Mouse (Mus musculus): ENCODE results near the gene Tpm3. TPM values are rescaled to one million over a fixed set of nuclear protein-coding genes. Genes with fewer than 3 reads are reported as not detected.

Tpm3 gene
- 273 TPM for polyA plus RNA-seq (2014; fragmentation: Illumina TruSeq; extraction: RNeasy Lipid Tissue Mini Kit (QIAGEN cat#74804))

GRCm38 (mm10) chr3:90072294-90072693 is at the start of gene Tpm3:
Gene Tpm3 (plus strand): TSS chr3:90072649.

GRCm38 (mm10) chr3:90051441-90052350 is 20.8 kb upstream of the Tpm3 start, which contains the start of gene 4933434E20Rik:
Gene 4933434E20Rik (plus strand): TSS chr3:90051636.

GRCm38 (mm10) chr3:90052351-90053241 is 19.9 kb upstream of the Tpm3 start, which contains the start of gene Ubap2l:
Gene Ubap2l (minus strand): TSS chr3:90052628.

GRCm38 (mm10) chr3:90103938-90104337 is 31.5 kb downstream of the Tpm3 start, which contains the start of gene Nup210l:
Gene Nup210l (plus strand): TSS chr3:90104132.

Other genes with a start within 250 kb of the Tpm3 start
- gene She, start 241.3 kb upstream of the Tpm3 start, polyA plus RNA-seq (2014; fragmentation: Illumina TruSeq; extraction: RNeasy Lipid Tissue Mini Kit (QIAGEN cat#74804)): 18.5 TPM
- gene Il6ra, start 159.5 kb upstream of the Tpm3 start, polyA plus RNA-seq (2014; fragmentation: Illumina TruSeq; extraction: RNeasy Lipid Tissue Mini Kit (QIAGEN cat#74804)): 3.4 TPM
- gene Atp8b2, start 109.1 kb upstream of the Tpm3 start, polyA plus RNA-seq (2014; fragmentation: Illumina TruSeq; extraction: RNeasy Lipid Tissue Mini Kit (QIAGEN cat#74804)): 28.7 TPM
- gene Hax1, start 73.9 kb upstream of the Tpm3 start, polyA plus RNA-seq (2014; fragmentation: Illumina TruSeq; extraction: RNeasy Lipid Tissue Mini Kit (QIAGEN cat#74804)): 45.4 TPM
- gene 4933434E20Rik, start 21.0 kb upstream of the Tpm3 start, polyA plus RNA-seq (2014; fragmentation: Illumina TruSeq; extraction: RNeasy Lipid Tissue Mini Kit (QIAGEN cat#74804)): 132 TPM
- 137 TPM for gene Ubap2l, start 20.0 kb upstream of the Tpm3 start, polyA plus RNA-seq (2014; fragmentation: Illumina TruSeq; extraction: RNeasy Lipid Tissue Mini Kit (QIAGEN cat#74804))
- 0.17 TPM for gene Nup210l, start 31.5 kb downstream of the Tpm3 start, polyA plus RNA-seq (2014; fragmentation: Illumina TruSeq; extraction: RNeasy Lipid Tissue Mini Kit (QIAGEN cat#74804))
- 2,493 TPM for gene Rps27, start 141.0 kb downstream of the Tpm3 start, polyA plus RNA-seq (2014; fragmentation: Illumina TruSeq; extraction: RNeasy Lipid Tissue Mini Kit (QIAGEN cat#74804))
- gene Rab13, start 141.0 kb downstream of the Tpm3 start, polyA plus RNA-seq (2014; fragmentation: Illumina TruSeq; extraction: RNeasy Lipid Tissue Mini Kit (QIAGEN cat#74804)): 13.7 TPM
- gene Jtb, start 158.9 kb downstream of the Tpm3 start, polyA plus RNA-seq (2014; fragmentation: Illumina TruSeq; extraction: RNeasy Lipid Tissue Mini Kit (QIAGEN cat#74804)): 97.8 TPM
- gene Creb3l4, start 170.9 kb downstream of the Tpm3 start, polyA plus RNA-seq (2014; fragmentation: Illumina TruSeq; extraction: RNeasy Lipid Tissue Mini Kit (QIAGEN cat#74804)): 4.3 TPM
- 139 TPM for gene Slc39a1, start 175.5 kb downstream of the Tpm3 start, polyA plus RNA-seq (2014; fragmentation: Illumina TruSeq; extraction: RNeasy Lipid Tissue Mini Kit (QIAGEN cat#74804))
- gene Crtc2, start 181.5 kb downstream of the Tpm3 start, polyA plus RNA-seq (2014; fragmentation: Illumina TruSeq; extraction: RNeasy Lipid Tissue Mini Kit (QIAGEN cat#74804)): 6.5 TPM
- 1.3 TPM for gene Dennd4b, start 192.5 kb downstream of the Tpm3 start, polyA plus RNA-seq (2014; fragmentation: Illumina TruSeq; extraction: RNeasy Lipid Tissue Mini Kit (QIAGEN cat#74804))
- gene Gatad2b, start 220.5 kb downstream of the Tpm3 start, polyA plus RNA-seq (2014; fragmentation: Illumina TruSeq; extraction: RNeasy Lipid Tissue Mini Kit (QIAGEN cat#74804)): 103 TPM

Data from ovary, adult 10 weeks (tissue).